In genomic region chr13:8333589-8334455, GRCm38 (mm10) we compare ENCODE assay signal across 17 mouse cellular contexts.
DNase-seq lines count a peak whose midpoint lies in the region; ATAC-seq and TF ChIP-seq lines count a peak whose summit lies in the region.
"Had no signal": no experiment of that assay in that cellular context is flagged by ENCODE, and none has a peak within 500 bp of the region (broad histone marks: within the 10 kb centered on the region; RNA-seq: fewer than 3 reads in every experiment).

No protein-coding gene starts in this region.

- peak; percentile 64 for ATAC-seq in forebrain, embryonic 16.5 days
- peak; percentile 72 for ATAC-seq in hindbrain, postnatal 0 days
- ATAC-seq in neural tube, embryonic 12.5 days (ENCODE audit: low FRiP score, low read depth) = peak; percentile 75

- H3K27me3 ChIP-seq in forebrain, embryonic 16.5 days (replicated peaks; ENCODE audit: control insufficient read depth, insufficient read depth, low read length) = no peaks in the 10 kb centered on the region
- no peaks in the 10 kb centered on the region for H3K27me3 ChIP-seq in hindbrain, postnatal 0 days (ENCODE audit: insufficient read depth, low read length)
- H3K27me3 ChIP-seq in neural tube, embryonic 12.5 days (replicated peaks) = 0 out of 2 replicates have a peak, but pooled peaks cover 4% of the 10 kb centered on the region
- H3K27me3 ChIP-seq: megakaryocyte, embryonic 14.5 days had no signal

- TF ChIP-seq CTCF in hindbrain, postnatal 0 days (IDR thresholded peaks at IDR 0.05; ENCODE audit: low read depth) = no peak

- DNase-seq in embryo, embryonic 11 days = peak; percentile 41
- DNase-seq in hindbrain, postnatal 0 days (ENCODE audit: low spot score) = peak; percentile 30
- no peak for DNase-seq in layer of hippocampus, adult 9-10 months (ENCODE audit: low spot score)
- no peak for DNase-seq in kidney, postnatal 25 days
- DNase-seq in layer of hippocampus, adult 8-10 months (ENCODE audit: low spot score in 2 of 2) = no peak
- DNase-seq in adrenal gland, adult (ENCODE audit: inconsistent age in 2 of 2, low spot score in 1 of 2) = no peak
- DNase-seq: adrenal gland, postnatal 14 days; cerebellum, postnatal 36 days; gastrocnemius, adult 2 months; heart, adult 2 months; heart, postnatal 14 days; kidney, adult 11 months; lung, embryonic 14.5 days; right cerebral cortex, postnatal 14 days had no signal

- no peak overlapping the region for H3K27ac ChIP-seq in forebrain, embryonic 16.5 days (ENCODE audit: low read length)
- no peak overlapping the region for H3K27ac ChIP-seq in hindbrain, postnatal 0 days
- H3K27ac ChIP-seq in neural tube, embryonic 12.5 days = peak overlapping the region; percentile 32
- H3K27ac ChIP-seq: gastrocnemius, adult 2 months; heart, adult 2 months had no signal

- WGBS in forebrain, embryonic 16.5 days = 6% methylated on average over 7 of the region's 7 CpGs
- 18% methylated on average over 7 of the region's 7 CpGs for WGBS in hindbrain, postnatal 0 days
- 13% methylated on average over 7 of the region's 7 CpGs for WGBS in neural tube, embryonic 12.5 days

- H3K4me3 ChIP-seq in forebrain, embryonic 16.5 days (replicated peaks; ENCODE audit: low read length) = no peak overlapping the region
- H3K4me3 ChIP-seq in hindbrain, postnatal 0 days (ENCODE audit: low read length) = no peak overlapping the region
- H3K4me3 ChIP-seq in neural tube, embryonic 12.5 days = no peak overlapping the region
- H3K4me3 ChIP-seq: gastrocnemius, adult 2 months; heart, adult 2 months; megakaryocyte, embryonic 14.5 days had no signal

- H3K4me1 ChIP-seq in forebrain, embryonic 16.5 days (replicated peaks; ENCODE audit: control insufficient read depth, insufficient read depth, low read length) = peaks cover 10% of the 10 kb centered on the region; the same call in 1 of the 2 replicates
- H3K4me1 ChIP-seq in hindbrain, postnatal 0 days (ENCODE audit: insufficient read depth, low read length) = peaks cover 3% of the 10 kb centered on the region; the same call in 1 of the 2 replicates
- peaks cover 16% of the 10 kb centered on the region for H3K4me1 ChIP-seq in neural tube, embryonic 12.5 days
- H3K4me1 ChIP-seq: megakaryocyte, embryonic 14.5 days had no signal

- H3K9ac ChIP-seq in forebrain, embryonic 16.5 days (replicated peaks; ENCODE audit: low read depth, low read length) = no peak overlapping the region
- peak overlapping the region; percentile 21; the same call in 1 of the 2 replicates for H3K9ac ChIP-seq in hindbrain, postnatal 0 days (replicated peaks; ENCODE audit: low read length)
- no peak overlapping the region for H3K9ac ChIP-seq in neural tube, embryonic 12.5 days
- H3K9ac ChIP-seq: lung, embryonic 14.5 days had no signal

- no peaks in the 10 kb centered on the region for H3K36me3 ChIP-seq in forebrain, embryonic 16.5 days (ENCODE audit: control insufficient read depth, insufficient read depth)
- H3K36me3 ChIP-seq in hindbrain, postnatal 0 days (ENCODE audit: insufficient read depth, low read length) = no peaks in the 10 kb centered on the region
- no peaks in the 10 kb centered on the region for H3K36me3 ChIP-seq in neural tube, embryonic 12.5 days

- H3K4me2 ChIP-seq in forebrain, embryonic 16.5 days (ENCODE audit: low read length) = no peak overlapping the region
- peak overlapping the region; percentile 27 for H3K4me2 ChIP-seq in hindbrain, postnatal 0 days (ENCODE audit: low read depth, low read length)
- peak overlapping the region; percentile 30; the same call in 1 of the 2 replicates for H3K4me2 ChIP-seq in neural tube, embryonic 12.5 days (replicated peaks)
- H3K4me2 ChIP-seq: lung, embryonic 14.5 days had no signal

- H3K9me3 ChIP-seq in forebrain, embryonic 16.5 days (ENCODE audit: control insufficient read depth, low read length) = no peaks in the 10 kb centered on the region
- no peaks in the 10 kb centered on the region for H3K9me3 ChIP-seq in hindbrain, postnatal 0 days (ENCODE audit: low read length)
- no peaks in the 10 kb centered on the region for H3K9me3 ChIP-seq in neural tube, embryonic 12.5 days
- H3K9me3 ChIP-seq: megakaryocyte, embryonic 14.5 days had no signal

Comparison
In these comparisons a context has a peak if more than half of its experiments do, and no peak if none do; other contexts are left out.
1. DNase-seq: peak in embryo, embryonic 11 days (single experiment) and hindbrain, postnatal 0 days (single experiment); none in layer of hippocampus, adult 9-10 months (single experiment), kidney, postnatal 25 days (0 of 2), layer of hippocampus, adult 8-10 months (0 of 2) and adrenal gland, adult (0 of 2).
2. Peak in every context shown above with its lines, with median percentiles within 50 percentile points of each other: ATAC-seq.